Mouse (Mus musculus): ENCODE measurements around the gene Kbtbd7.

GRCm38 (mm10) chr14:79441441-79441840, 15.1 kb downstream of the Kbtbd7 start:
- TF ChIP-seq POLR2A (IDR thresholded peaks at IDR 0.05; ENCODE audit: insufficient read depth, low read length) (no peak), CTCF (IDR thresholded peaks at IDR 0.05; ENCODE audit: low read depth, low read length) (no peak), EP300 (IDR thresholded peaks at IDR 0.05; ENCODE audit: insufficient read depth, low read depth, low read length) (no peak)
